In the genomic region with DNA sequence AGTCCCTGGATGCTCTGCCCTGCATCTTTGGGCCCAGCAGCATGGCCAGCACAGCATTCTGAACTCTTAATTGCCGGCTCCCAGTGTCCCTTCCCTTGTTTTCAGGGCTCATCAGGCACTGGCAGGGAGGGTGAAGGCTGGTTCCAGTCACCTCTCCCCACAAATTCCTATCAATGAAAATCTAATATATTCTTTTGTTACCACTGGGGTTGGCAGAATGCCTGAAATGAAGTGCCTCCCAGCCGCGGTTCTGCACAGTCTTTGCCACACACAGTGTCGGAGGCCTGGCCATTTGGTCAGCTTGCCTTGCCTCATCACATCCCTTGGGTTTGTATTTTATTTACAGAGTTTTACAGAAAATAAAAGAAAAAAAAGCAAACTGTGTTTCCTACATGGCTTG, we compare ENCODE assay signal across 10 mouse cellular contexts. TPM values are rescaled to one million over a fixed set of nuclear protein-coding genes. Genes with fewer than 3 reads are reported as not detected.
A peak's percentile ranks its signal among the peaks of the same experiment; 100 is the strongest.
DNase-seq lines count a peak whose midpoint lies in the region; ATAC-seq and TF ChIP-seq lines count a peak whose summit lies in the region.
"Had no signal": no experiment of that assay in that cellular context is flagged by ENCODE, and none has a peak within 500 bp of the region (broad histone marks: within the 10 kb centered on the region; RNA-seq: fewer than 3 reads in every experiment).

No protein-coding gene starts in this region.

- H3K36me3 ChIP-seq in intestine, embryonic 14.5 days (ENCODE audit: control insufficient read depth, insufficient read depth, low read length): peaks cover 62% of the 10 kb centered on the region
- H3K36me3 ChIP-seq in intestine, postnatal 0 days (ENCODE audit: control insufficient read depth, insufficient read depth): peaks cover 48% of the 10 kb centered on the region
- H3K36me3 ChIP-seq in limb, embryonic 10.5 days: peaks cover 53% of the 10 kb centered on the region
- peaks cover 18% of the 10 kb centered on the region for H3K36me3 ChIP-seq in stomach, embryonic 16.5 days (ENCODE audit: control insufficient read depth, insufficient read depth, low read length)

- no peak for DNase-seq in intestine, embryonic 14.5 days (ENCODE audit: low spot score)
- peak; percentile 12 for DNase-seq in thymus, postnatal 0 days (ENCODE audit: low spot score)
- DNase-seq in thymus, postnatal 25 days: no peak
- peak; percentile 28 for DNase-seq in limb, embryonic 10.5 days (ENCODE audit: low spot score)
- DNase-seq in frontal cortex, adult 2 months (ENCODE audit: extremely low spot score in 1 of 2, low spot score in 1 of 2): no peak

- no peak overlapping the region for H3K4me2 ChIP-seq in intestine, embryonic 14.5 days (ENCODE audit: low read length)
- H3K4me2 ChIP-seq in intestine, postnatal 0 days (replicated peaks; ENCODE audit: low read depth): no peak overlapping the region
- H3K4me2 ChIP-seq in stomach, embryonic 16.5 days (ENCODE audit: low read depth, low read length): no peak overlapping the region
- H3K4me2 ChIP-seq: heart, embryonic 12.5 days had no signal

- no peak for TF ChIP-seq CTCF in intestine, postnatal 0 days (IDR thresholded peaks at IDR 0.05; ENCODE audit: low read depth)

- no peak for ATAC-seq in intestine, embryonic 14.5 days (replicated peaks; ENCODE audit: low FRiP score, low TSS enrichment, low read depth)
- no peak for ATAC-seq in intestine, postnatal 0 days
- ATAC-seq in stomach, embryonic 16.5 days (ENCODE audit: insufficient read depth, low FRiP score): no peak
- ATAC-seq in megakaryocyte progenitor cell, adult 5-6 weeks (replicated peaks; ENCODE audit: poor library complexity): no peak

- H3K9ac ChIP-seq in intestine, embryonic 14.5 days (ENCODE audit: low read length): no peak overlapping the region
- H3K9ac ChIP-seq in intestine, postnatal 0 days (ENCODE audit: low read depth, low read length): no peak overlapping the region
- no peak overlapping the region for H3K9ac ChIP-seq in stomach, embryonic 16.5 days (ENCODE audit: low read length)

- H3K9me3 ChIP-seq in intestine, embryonic 14.5 days (ENCODE audit: control insufficient read depth, low read length): no peaks in the 10 kb centered on the region
- H3K9me3 ChIP-seq in intestine, postnatal 0 days (ENCODE audit: control insufficient read depth): no peaks in the 10 kb centered on the region
- H3K9me3 ChIP-seq in limb, embryonic 10.5 days (replicated peaks): no peaks in the 10 kb centered on the region
- no peaks in the 10 kb centered on the region for H3K9me3 ChIP-seq in stomach, embryonic 16.5 days (replicated peaks; ENCODE audit: control insufficient read depth, low read length)
- H3K9me3 ChIP-seq: heart, embryonic 12.5 days had no signal

- peaks cover 21% of the 10 kb centered on the region for H3K4me1 ChIP-seq in intestine, embryonic 14.5 days (replicated peaks; ENCODE audit: control insufficient read depth, insufficient read depth, low read length)
- no peaks in the 10 kb centered on the region for H3K4me1 ChIP-seq in intestine, postnatal 0 days (replicated peaks; ENCODE audit: control insufficient read depth, insufficient read depth, low read length)
- H3K4me1 ChIP-seq in limb, embryonic 10.5 days: peaks cover 50% of the 10 kb centered on the region
- H3K4me1 ChIP-seq in stomach, embryonic 16.5 days (ENCODE audit: control insufficient read depth, insufficient read depth, low read length): peaks cover 16% of the 10 kb centered on the region

- no peak overlapping the region for H3K4me3 ChIP-seq in intestine, embryonic 14.5 days (ENCODE audit: low read depth, low read length)
- no peak overlapping the region for H3K4me3 ChIP-seq in intestine, postnatal 0 days (ENCODE audit: low read depth, low read length)
- H3K4me3 ChIP-seq in limb, embryonic 10.5 days: peak overlapping the region; percentile 32; the same call in 1 of the 2 replicates
- H3K4me3 ChIP-seq in stomach, embryonic 16.5 days (replicated peaks; ENCODE audit: low read length): no peak overlapping the region
- H3K4me3 ChIP-seq: heart, embryonic 12.5 days; myocyte had no signal

- WGBS in intestine, embryonic 14.5 days: 79% methylated on average over 4 of the region's 4 CpGs
- 64% methylated on average over 4 of the region's 4 CpGs for WGBS in intestine, postnatal 0 days
- WGBS in limb, embryonic 10.5 days: 81% methylated on average over 4 of the region's 4 CpGs
- 63% methylated on average over 4 of the region's 4 CpGs for WGBS in stomach, embryonic 16.5 days

- H3K27me3 ChIP-seq in intestine, embryonic 14.5 days (replicated peaks; ENCODE audit: control insufficient read depth, insufficient read depth, low read length): no peaks in the 10 kb centered on the region
- no peaks in the 10 kb centered on the region for H3K27me3 ChIP-seq in intestine, postnatal 0 days (replicated peaks; ENCODE audit: control insufficient read depth, insufficient read depth, low read length)
- no peaks in the 10 kb centered on the region for H3K27me3 ChIP-seq in limb, embryonic 10.5 days (ENCODE audit: low read depth, poor library complexity, severe bottlenecking)
- H3K27me3 ChIP-seq in stomach, embryonic 16.5 days (ENCODE audit: control insufficient read depth, insufficient read depth, low read length): no peaks in the 10 kb centered on the region
- H3K27me3 ChIP-seq: heart, embryonic 12.5 days had no signal

- H3K27ac ChIP-seq in intestine, embryonic 14.5 days (ENCODE audit: low read depth): peak overlapping the region; percentile 64; the same call in 1 of the 2 replicates
- H3K27ac ChIP-seq in intestine, postnatal 0 days (ENCODE audit: low read depth, low read length): no peak overlapping the region
- peak overlapping the region; percentile 83 for H3K27ac ChIP-seq in limb, embryonic 10.5 days
- H3K27ac ChIP-seq in stomach, embryonic 16.5 days (ENCODE audit: low read length): peak overlapping the region; percentile 25; the same call in 1 of the 2 replicates

RNA-seq across cellular contexts. Expression of a gene that starts 14.5 kb away (rescaled TPM):
- 93.3 and 95.1 TPM in 2 replicates for polyA plus RNA-seq in intestine, embryonic 14.5 days (2014; fragmentation: Nextera tagmentation; extraction: Ambion mirVana)
- polyA plus RNA-seq in intestine, postnatal 0 days (2015; fragmentation: Nextera tagmentation; extraction: Ambion mirVana): 42.2 and 44.7 TPM in 2 replicates
- polyA plus RNA-seq in thymus, postnatal 0 days (2015; fragmentation: Nextera tagmentation; extraction: Ambion mirVana): 213 and 255 TPM in 2 replicates
- polyA plus RNA-seq in limb, embryonic 10.5 days (2016; fragmentation: Nextera tagmentation; extraction: Ambion mirVana): 132 and 157 TPM in 2 replicates
- polyA plus RNA-seq in stomach, embryonic 16.5 days (2015; fragmentation: Nextera tagmentation; extraction: Ambion mirVana): 76.0 and 76.1 TPM in 2 replicates
- 34.9 and 37.1 TPM in 2 replicates for polyA plus RNA-seq in frontal cortex, adult 2 months (2012; rRNA removed)
- total RNA-seq in megakaryocyte progenitor cell, adult 5-6 weeks (2015): 95.7 and 103 TPM in 2 replicates
- 88.1 and 104 TPM in 2 replicates for total RNA-seq in megakaryocyte progenitor cell, adult 5-6 weeks (2017)

RNA-seq across cellular contexts. Expression of a gene that starts 15.4 kb away (rescaled TPM):
- polyA plus RNA-seq in intestine, embryonic 14.5 days (2014; fragmentation: Nextera tagmentation; extraction: Ambion mirVana): 1.1 and 1.5 TPM in 2 replicates
- polyA plus RNA-seq in intestine, postnatal 0 days (2015; fragmentation: Nextera tagmentation; extraction: Ambion mirVana): 0.43 and 1.1 TPM in 2 replicates
- polyA plus RNA-seq in thymus, postnatal 0 days (2015; fragmentation: Nextera tagmentation; extraction: Ambion mirVana): 1.2 TPM in 2 replicates
- 0.39 and 0.69 TPM in 2 replicates for polyA plus RNA-seq in limb, embryonic 10.5 days (2016; fragmentation: Nextera tagmentation; extraction: Ambion mirVana)
- 0.81 and 0.99 TPM in 2 replicates for polyA plus RNA-seq in stomach, embryonic 16.5 days (2015; fragmentation: Nextera tagmentation; extraction: Ambion mirVana)
- polyA plus RNA-seq in frontal cortex, adult 2 months (2012; rRNA removed): 0.25 and 0.36 TPM in 2 replicates
- not detected in 2 replicates for total RNA-seq in megakaryocyte progenitor cell, adult 5-6 weeks (2015)
- total RNA-seq in megakaryocyte progenitor cell, adult 5-6 weeks (2017): not detected in 2 replicates

RNA-seq across cellular contexts. Expression of a gene that starts 16.8 kb away (rescaled TPM):
- polyA plus RNA-seq in intestine, embryonic 14.5 days (2014; fragmentation: Nextera tagmentation; extraction: Ambion mirVana): 19.1 and 20.2 TPM in 2 replicates
- polyA plus RNA-seq in intestine, postnatal 0 days (2015; fragmentation: Nextera tagmentation; extraction: Ambion mirVana): 10.2 and 10.3 TPM in 2 replicates
- polyA plus RNA-seq in thymus, postnatal 0 days (2015; fragmentation: Nextera tagmentation; extraction: Ambion mirVana): 28.5 and 30.8 TPM in 2 replicates
- polyA plus RNA-seq in limb, embryonic 10.5 days (2016; fragmentation: Nextera tagmentation; extraction: Ambion mirVana): 17.5 and 18.0 TPM in 2 replicates
- 21.9 and 23.3 TPM in 2 replicates for polyA plus RNA-seq in stomach, embryonic 16.5 days (2015; fragmentation: Nextera tagmentation; extraction: Ambion mirVana)
- polyA plus RNA-seq in frontal cortex, adult 2 months (2012; rRNA removed): 52.0 and 52.1 TPM in 2 replicates
- total RNA-seq in megakaryocyte progenitor cell, adult 5-6 weeks (2015): 46.9 and 53.0 TPM in 2 replicates
- 6.4 and 6.6 TPM in 2 replicates for total RNA-seq in megakaryocyte progenitor cell, adult 5-6 weeks (2017)

RNA-seq across cellular contexts. Expression of a gene that starts 56.0 kb away (rescaled TPM):
- 72.7 and 78.5 TPM in 2 replicates for polyA plus RNA-seq in intestine, embryonic 14.5 days (2014; fragmentation: Nextera tagmentation; extraction: Ambion mirVana)
- 140 and 151 TPM in 2 replicates for polyA plus RNA-seq in intestine, postnatal 0 days (2015; fragmentation: Nextera tagmentation; extraction: Ambion mirVana)
- polyA plus RNA-seq in thymus, postnatal 0 days (2015; fragmentation: Nextera tagmentation; extraction: Ambion mirVana): 97.3 and 105 TPM in 2 replicates
- 58.3 and 68.6 TPM in 2 replicates for polyA plus RNA-seq in limb, embryonic 10.5 days (2016; fragmentation: Nextera tagmentation; extraction: Ambion mirVana)
- 83.5 and 90.6 TPM in 2 replicates for polyA plus RNA-seq in stomach, embryonic 16.5 days (2015; fragmentation: Nextera tagmentation; extraction: Ambion mirVana)
- polyA plus RNA-seq in frontal cortex, adult 2 months (2012; rRNA removed): 334 and 339 TPM in 2 replicates
- total RNA-seq in megakaryocyte progenitor cell, adult 5-6 weeks (2015): 137 and 142 TPM in 2 replicates
- 50.5 and 56.6 TPM in 2 replicates for total RNA-seq in megakaryocyte progenitor cell, adult 5-6 weeks (2017)

Comparison
In these comparisons a context has a peak if more than half of its experiments do, and no peak if none do; other contexts are left out.
1. DNase-seq: peak in thymus, postnatal 0 days (single experiment) and limb, embryonic 10.5 days (single experiment); none in intestine, embryonic 14.5 days (single experiment), thymus, postnatal 25 days (single experiment) and frontal cortex, adult 2 months (0 of 2).